Mouse (Mus musculus) C2C12 (cell line): Measurements from ENCODE around the gene Gucd1.

Experiments
- CTCF ChIP-seq: IDR thresholded peaks from one replicate; pipeline ENCODE4 v1.5.1; 2011; ENCODE audit not compliant: control insufficient read depth, insufficient read depth, insufficient read length
- MAX ChIP-seq: IDR thresholded peaks from one replicate; pipeline ENCODE4 v1.6.1; 2011; ENCODE audit warnings: mild to moderate bottlenecking, control low read depth
- USF1 ChIP-seq: IDR thresholded peaks from one replicate; pipeline ENCODE4 v1.6.1; 2011; ENCODE audit warnings: low read depth, mild to moderate bottlenecking, control low read depth, moderate library complexity

GRCm38 (mm10) chr10:75315756-75316155, 202.0 kb downstream of the Gucd1 start:
- TF ChIP-seq CTCF (no peak), MAX (no peak), USF1 (no peak)
